Mouse (Mus musculus): ENCODE measurements around the gene Cdk10.
A peak's percentile ranks its signal among the peaks of the same experiment; 100 is the strongest.
"Not testable (repeated sequence)": the region's sequence is repeated elsewhere in the genome, so short reads cannot be mapped to it uniquely, and the experiment has no call there.

The Cdk10 gene

DNA sequence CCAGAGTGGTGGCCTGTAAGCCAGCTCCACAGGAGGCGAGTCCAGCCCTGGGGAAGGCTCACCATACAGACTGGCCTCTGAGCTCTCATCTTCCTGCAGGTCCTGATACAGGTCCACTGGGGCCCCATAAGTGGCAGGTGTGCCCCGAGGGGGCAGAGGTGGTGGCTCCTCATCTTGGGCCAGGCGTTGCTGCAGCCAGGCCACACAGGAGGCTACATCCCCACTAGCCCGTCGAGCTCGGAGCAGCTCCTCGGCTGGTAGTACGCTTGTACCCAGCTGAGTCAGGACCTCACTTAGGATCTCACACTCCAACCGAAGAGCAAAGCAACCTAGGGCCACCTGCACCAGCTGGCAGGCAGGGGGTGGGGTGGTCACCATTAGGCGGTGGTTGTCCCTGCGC, 9.1 kb downstream of the Cdk10 start:
- DNase-seq = peak; percentile 33

DNA sequence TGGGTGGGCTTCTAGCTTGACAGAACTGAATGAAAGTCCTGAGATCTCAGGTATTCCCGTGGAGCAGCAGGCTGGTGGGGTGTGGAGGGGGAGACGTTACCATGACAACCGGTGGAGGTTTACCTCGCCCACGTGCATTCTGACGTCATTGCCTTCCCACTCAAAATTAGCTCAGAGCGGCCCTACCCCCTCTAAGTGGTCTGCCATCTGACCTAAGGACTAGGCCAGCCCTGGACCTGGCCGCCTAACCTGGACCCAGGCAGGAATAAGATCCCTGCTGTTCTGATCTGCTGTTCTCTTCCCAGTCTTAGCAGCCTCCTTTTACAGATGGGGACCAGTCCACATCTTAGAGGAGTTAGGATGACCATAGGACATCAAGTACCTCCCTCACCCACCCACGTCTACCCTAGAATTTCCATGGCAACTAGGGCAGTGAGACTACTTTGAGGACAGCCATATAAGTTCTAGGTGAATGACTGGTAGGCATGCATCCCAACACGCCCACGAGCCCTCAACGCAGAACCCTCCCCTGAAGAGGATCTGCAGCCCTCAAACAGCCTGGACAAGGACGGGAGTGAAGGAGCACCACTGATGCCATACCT, 10.4 kb downstream of the Cdk10 start:
- DNase-seq = peak; percentile 82

- DNase-seq = peak; percentile 87
These were observed 11.2 kb downstream of the Cdk10 start, which contains the start of gene Spata2l for GRCm38 (mm10) chr8:123235520-123236497. Spata2l (minus strand) TSS chr8:123236233.

DNA sequence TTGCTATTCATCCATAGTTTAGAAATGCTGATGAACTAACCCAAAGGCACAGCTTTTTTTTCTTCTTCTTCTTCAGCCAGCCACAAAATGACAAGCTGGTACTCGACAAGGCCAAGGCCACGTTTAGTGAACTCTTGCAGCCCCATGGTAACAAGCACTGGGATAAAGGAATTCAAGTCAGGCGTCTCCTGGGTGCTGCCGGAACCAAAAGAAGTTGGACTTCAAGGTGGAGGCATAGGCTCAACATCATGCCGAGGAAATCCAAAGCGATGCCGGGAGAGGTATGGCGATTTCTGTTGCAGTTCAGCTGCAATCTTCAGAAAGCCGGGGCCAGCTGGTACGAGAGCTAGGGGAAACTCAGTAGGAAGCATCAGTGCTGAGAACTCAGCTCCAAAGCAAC, 14.8 kb downstream of the Cdk10 start:
- DNase-seq = no peak

GRCm38 (mm10) chr8:123242107-123242923, 17.7 kb downstream of the Cdk10 start:
- DNase-seq = no peak

DNA sequence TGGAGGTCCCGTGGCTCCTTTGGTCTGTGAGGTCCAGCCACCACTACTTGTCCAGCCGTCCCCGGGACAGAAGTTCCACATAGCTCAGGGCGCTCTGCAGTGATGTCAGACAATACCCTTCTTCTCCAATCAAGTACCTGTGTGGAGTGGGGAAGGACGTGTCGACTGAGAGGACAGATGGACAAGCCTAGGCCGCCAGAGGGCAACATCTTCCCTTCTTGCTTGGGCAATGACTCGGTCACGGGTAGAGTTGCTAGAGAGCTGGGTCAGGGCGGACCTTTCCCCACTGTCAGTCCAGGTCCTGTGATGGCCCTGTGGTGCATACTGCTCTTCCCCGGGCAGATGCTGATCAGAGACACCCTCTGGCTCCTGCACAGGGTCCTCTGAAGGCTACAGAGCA, 18.4 kb downstream of the Cdk10 start:
- DNase-seq = no peak

- DNase-seq = no peak
These were observed 19.7 kb downstream of the Cdk10 start for GRCm38 (mm10) chr8:123244382-123244781.

DNA sequence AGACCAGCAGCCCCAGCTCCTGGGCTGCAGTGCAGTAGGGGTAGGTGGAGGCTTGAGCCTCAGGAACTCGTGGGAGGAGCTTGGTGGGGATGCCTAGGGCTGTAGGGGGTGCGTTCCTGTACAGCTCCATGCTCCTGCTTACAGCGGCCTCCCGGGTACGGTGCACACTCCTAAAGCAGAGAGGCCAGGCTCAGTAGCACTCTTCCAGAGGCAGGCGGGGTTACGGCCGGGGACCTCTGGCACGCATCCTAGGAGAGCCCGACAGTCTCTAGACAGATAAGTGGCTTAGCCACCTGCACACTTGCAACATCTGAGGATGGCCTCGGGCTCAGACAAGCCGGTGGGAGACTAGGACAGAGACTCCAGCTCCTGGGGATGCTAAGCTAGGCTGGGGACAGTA, 20.9 kb downstream of the Cdk10 start:
- DNase-seq = no peak

GRCm38 (mm10) chr8:123247748-123248147, 23.1 kb downstream of the Cdk10 start:
- DNase-seq = no peak

DNA sequence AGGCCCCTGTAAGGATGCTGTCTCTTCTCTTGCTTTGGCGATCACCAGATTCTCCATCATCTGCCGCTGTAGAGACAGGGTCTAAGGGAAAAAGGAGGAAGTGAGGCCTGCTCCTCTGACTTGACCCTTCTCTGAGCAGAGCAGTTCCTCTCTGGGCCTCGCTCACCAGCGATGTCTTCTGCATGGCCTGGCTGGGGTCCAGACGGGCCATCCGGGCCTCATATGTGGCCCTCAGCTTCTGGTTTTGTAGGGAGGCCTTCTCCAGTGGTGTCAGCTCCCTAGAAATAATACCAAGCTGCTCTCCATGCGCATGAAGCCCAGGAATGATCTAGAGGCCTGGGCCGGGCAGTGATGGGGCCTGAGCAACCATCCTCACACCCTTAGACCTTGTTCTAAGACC, 24.0 kb downstream of the Cdk10 start:
- DNase-seq = no peak

- DNase-seq = no peak
These were observed 26.3 kb downstream of the Cdk10 start for GRCm38 (mm10) chr8:123250940-123251339.

DNA sequence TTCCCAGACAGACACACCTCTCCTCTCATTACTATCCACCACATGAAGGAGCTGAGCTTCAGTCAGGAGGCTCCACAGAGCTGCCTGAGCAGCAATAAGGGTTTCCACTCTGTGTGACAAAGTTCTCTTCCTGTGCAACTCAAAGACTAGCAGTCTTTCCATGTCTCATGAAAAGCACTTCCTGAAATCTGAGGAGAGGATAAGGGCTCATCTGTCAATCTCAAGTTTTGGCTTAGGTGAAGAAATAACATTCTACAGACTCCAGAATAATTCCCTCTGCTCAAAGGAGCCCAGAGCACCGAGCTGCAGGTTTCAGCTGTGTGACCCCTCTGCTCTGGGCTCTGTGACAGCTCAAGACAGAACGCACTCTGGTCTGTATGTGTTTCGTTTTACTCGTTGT, 28.3 kb downstream of the Cdk10 start:
- no peak for DNase-seq

DNA sequence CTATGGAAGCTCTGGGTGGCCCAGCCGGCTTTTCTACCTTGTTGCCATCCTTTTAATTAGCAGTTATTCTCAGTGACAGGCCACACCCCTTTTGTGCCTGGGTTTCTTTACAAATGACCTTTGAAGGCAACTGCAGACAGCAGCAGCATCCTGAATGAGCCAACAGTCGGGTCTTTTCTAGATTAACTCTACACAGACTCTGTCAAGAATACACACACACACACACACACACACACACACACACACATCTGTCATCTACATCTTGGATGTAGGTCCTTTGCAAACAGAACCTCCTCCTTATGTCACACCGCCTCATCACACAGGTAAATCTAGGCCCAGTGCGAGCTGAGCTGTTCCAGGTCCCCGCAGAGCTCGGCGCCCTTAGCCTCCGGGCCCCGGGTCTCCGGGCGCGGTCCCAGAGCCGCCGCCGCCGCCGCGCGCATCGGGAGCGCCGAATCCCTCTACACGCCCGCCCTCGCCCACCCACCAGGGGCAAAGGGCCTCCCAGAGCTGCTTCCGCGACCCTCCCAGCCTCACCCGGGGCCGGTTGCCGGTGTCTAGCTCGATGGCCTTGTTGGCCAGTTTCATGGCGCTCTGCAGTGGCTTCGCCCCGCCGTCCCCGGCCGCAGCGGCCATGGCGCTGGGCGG, 28.9 kb downstream of the Cdk10 start:
- DNase-seq = no peak

- peak; percentile 88 for DNase-seq
These were observed 29.6 kb downstream of the Cdk10 start, which contains the start of the genes Zfp276 and Vps9d1 for GRCm38 (mm10) chr8:123254099-123254885. Zfp276 (plus strand) TSS chr8:123254195. Vps9d1 (minus strand) TSS chr8:123254348.

DNA sequence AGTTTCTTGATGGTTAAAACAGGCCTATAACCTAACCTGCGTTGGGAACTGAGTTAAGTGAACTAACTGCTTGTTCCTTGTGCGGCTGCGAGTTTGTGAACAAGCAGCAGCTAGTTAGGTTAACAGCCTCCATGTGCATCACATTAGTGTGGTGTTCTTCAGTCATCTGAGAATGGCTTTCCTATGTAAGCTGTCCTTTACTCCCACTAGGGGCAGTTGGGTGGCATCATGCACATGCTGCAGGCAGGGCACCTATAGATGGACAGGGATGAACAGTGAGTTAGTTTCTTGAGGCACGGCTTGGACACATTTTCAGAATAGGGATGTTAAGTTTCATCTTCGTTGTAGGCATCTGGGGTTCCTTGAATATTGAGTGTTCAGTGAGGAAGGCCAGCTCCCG, 30.5 kb downstream of the Cdk10 start:
- DNase-seq = no peak

DNA sequence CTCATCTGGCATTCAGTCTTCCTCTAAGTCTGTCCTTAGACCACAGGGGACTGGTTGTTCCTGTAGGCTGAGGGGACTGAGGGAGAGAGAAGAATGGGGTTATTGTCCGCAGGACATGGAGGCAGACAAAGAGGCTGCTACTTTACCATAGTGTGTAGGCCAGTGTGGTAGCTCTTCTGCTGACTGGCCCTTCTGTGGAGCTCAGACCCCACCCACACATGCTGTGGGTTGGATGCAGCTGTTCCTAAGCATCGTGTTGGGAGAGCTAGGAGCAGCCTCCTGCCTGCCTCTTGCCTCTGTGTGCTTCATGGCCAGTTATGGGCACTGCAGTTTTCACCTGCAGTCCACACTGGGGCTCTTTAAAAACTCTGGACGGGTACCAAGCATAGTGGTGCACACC, 32.5 kb downstream of the Cdk10 start:
- no peak for DNase-seq

DNA sequence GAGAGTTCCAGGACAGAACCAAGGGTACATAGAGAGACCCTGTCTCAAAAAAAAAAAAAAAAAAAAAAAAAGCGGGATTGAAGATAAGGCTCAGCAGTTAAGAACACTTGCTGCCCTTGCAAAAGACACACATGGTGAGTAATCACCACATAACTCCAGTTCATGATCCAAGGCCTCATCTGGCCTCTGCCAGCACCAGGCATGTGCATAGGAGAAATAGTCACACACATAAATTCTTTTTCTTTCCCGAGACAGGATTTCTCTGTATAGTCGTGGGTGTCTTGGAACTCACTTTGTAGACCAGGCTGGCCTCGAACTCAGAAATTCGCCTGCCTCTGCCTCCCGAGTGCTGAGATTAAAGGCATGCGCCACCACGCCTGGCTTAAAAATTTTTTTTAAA, 33.0 kb downstream of the Cdk10 start:
- not testable (repeated sequence) for DNase-seq

GRCm38 (mm10) chr8:123267926-123268656, 43.4 kb downstream of the Cdk10 start:
- no peak for DNase-seq

DNA sequence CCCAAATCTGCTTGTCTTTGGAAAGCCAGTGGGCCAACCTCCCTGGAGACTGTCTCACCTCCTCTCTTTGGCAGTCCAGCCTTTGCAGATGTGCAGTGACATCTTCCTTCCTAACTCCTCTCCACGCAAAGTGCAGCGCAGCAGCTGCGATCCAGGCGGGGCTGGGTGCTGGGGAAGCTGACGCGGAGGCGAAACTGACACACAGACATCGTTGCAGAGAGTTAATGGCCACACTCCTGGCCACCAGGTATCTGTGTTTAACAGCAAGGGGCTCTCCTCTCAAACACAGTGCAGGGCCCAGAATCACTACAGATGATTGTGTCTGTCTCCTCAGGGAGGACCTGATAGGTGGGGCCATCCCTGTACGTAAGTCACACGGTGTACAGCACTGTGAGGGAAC, 46.5 kb downstream of the Cdk10 start:
- no peak for DNase-seq

- no peak for DNase-seq
These were observed 47.3 kb downstream of the Cdk10 start for GRCm38 (mm10) chr8:123271901-123272300.

GRCm38 (mm10) chr8:123274447-123274846, 49.8 kb downstream of the Cdk10 start:
- DNase-seq = no peak

Measured in right cerebral cortex, postnatal 25 days (tissue).